Mouse (Mus musculus): ENCODE data around the gene Dcaf15. TPM values are rescaled to one million over a fixed set of nuclear protein-coding genes. Genes with fewer than 3 reads are reported as not detected.

The Dcaf15 gene
- polyA plus RNA-seq, 1 experiment from 2014 or later, result 5.1 TPM

- H3K4me1 ChIP-seq (ENCODE audit: insufficient read depth, low read depth, low read length), result no peaks in the 10 kb centered on the region
- no peaks in the 10 kb centered on the region for H3K27me3 ChIP-seq (replicated peaks; ENCODE audit: insufficient read depth, low read length)
- no peak for DNase-seq (ENCODE audit: low spot score)
- no peaks in the 10 kb centered on the region for H3K36me3 ChIP-seq (ENCODE audit: insufficient read depth, low read length)
- H3K27ac ChIP-seq (ENCODE audit: low read length), result no peak overlapping the region
- ATAC-seq, result no peak
- no peak overlapping the region for H3K4me3 ChIP-seq (ENCODE audit: low read depth, low read length)
- no peaks in the 10 kb centered on the region for H3K9me3 ChIP-seq (ENCODE audit: low read length)
- H3K9ac ChIP-seq (replicated peaks; ENCODE audit: low read depth), result no peak overlapping the region
- WGBS, result 39% methylated on average over 17 of the region's 17 CpGs
- TF ChIP-seq CTCF (IDR thresholded peaks at IDR 0.05) (no peak), EP300 (IDR thresholded peaks at IDR 0.05) (no peak)
- no peak overlapping the region for H3K4me2 ChIP-seq (replicated peaks; ENCODE audit: low read depth, low read length)
These were observed 22.8 kb upstream of the Dcaf15 start for GRCm38 (mm10) chr8:84127202-84127901.

- 75% methylated on average over 2 of the region's 2 CpGs for WGBS
- no peak overlapping the region for H3K27ac ChIP-seq (ENCODE audit: low read length)
- no peak for ATAC-seq
- no peaks in the 10 kb centered on the region for H3K4me1 ChIP-seq (ENCODE audit: insufficient read depth, low read depth, low read length)
- H3K36me3 ChIP-seq (ENCODE audit: insufficient read depth, low read length), result no peaks in the 10 kb centered on the region
- H3K27me3 ChIP-seq (replicated peaks; ENCODE audit: insufficient read depth, low read length), result no peaks in the 10 kb centered on the region
- no peak overlapping the region for H3K4me3 ChIP-seq (ENCODE audit: low read depth, low read length)
- H3K9me3 ChIP-seq (ENCODE audit: low read length), result no peaks in the 10 kb centered on the region
- no peak for TF ChIP-seq EP300 (IDR thresholded peaks at IDR 0.05)
- no peak for TF ChIP-seq CTCF (IDR thresholded peaks at IDR 0.05)
- DNase-seq (ENCODE audit: low spot score), result no peak
- H3K9ac ChIP-seq (replicated peaks; ENCODE audit: low read depth), result no peak overlapping the region
- H3K4me2 ChIP-seq (replicated peaks; ENCODE audit: low read depth, low read length), result no peak overlapping the region
These were observed 22.2 kb upstream of the Dcaf15 start for GRCm38 (mm10) chr8:84126742-84127141.

- Histone ChIP-seq H3K27ac (ENCODE audit: low read length) (no peak within 1 kb of the TSS), H3K27me3 (replicated peaks; ENCODE audit: insufficient read depth, low read length) (no peaks in the 10 kb centered on the region), H3K4me3 (ENCODE audit: low read depth, low read length) (no peak within 1 kb of the TSS), H3K36me3 (ENCODE audit: insufficient read depth, low read length) (no peaks in the 10 kb centered on the region), H3K9ac (replicated peaks; ENCODE audit: low read depth) (no peak within 1 kb of the TSS), H3K4me2 (replicated peaks; ENCODE audit: low read depth, low read length) (no peak within 1 kb of the TSS), H3K9me3 (ENCODE audit: low read length) (no peaks in the 10 kb centered on the region), H3K4me1 (ENCODE audit: insufficient read depth, low read depth, low read length) (no peaks in the 10 kb centered on the region)
- ATAC-seq (peak; percentile 92), DNase-seq (ENCODE audit: low spot score) (peak; percentile 52)
- no peak for TF ChIP-seq CTCF (IDR thresholded peaks at IDR 0.05)
- TF ChIP-seq EP300 (IDR thresholded peaks at IDR 0.05), result no peak
- 40% methylated on average over 9 of the region's 9 CpGs for WGBS
These were observed 21.1 kb upstream of the Dcaf15 start, which contains the start of gene Podnl1 for GRCm38 (mm10) chr8:84125656-84126055. Gene Podnl1, plus strand, starts transcription at chr8:84125989.

GRCm38 (mm10) chr8:84122151-84122550 lies 17.6 kb upstream of the Dcaf15 start:
- no peaks in the 10 kb centered on the region for H3K36me3 ChIP-seq (ENCODE audit: insufficient read depth, low read length)
- WGBS, result 70% methylated on average over 3 of the region's 3 CpGs
- TF ChIP-seq EP300 (IDR thresholded peaks at IDR 0.05), result no peak
- TF ChIP-seq CTCF (IDR thresholded peaks at IDR 0.05), result no peak
- H3K9ac ChIP-seq (replicated peaks; ENCODE audit: low read depth), result no peak overlapping the region
- H3K4me1 ChIP-seq (ENCODE audit: insufficient read depth, low read depth, low read length), result no peaks in the 10 kb centered on the region
- H3K4me3 ChIP-seq (ENCODE audit: low read depth, low read length), result no peak overlapping the region
- H3K27me3 ChIP-seq (replicated peaks; ENCODE audit: insufficient read depth, low read length), result no peaks in the 10 kb centered on the region
- no peak overlapping the region for H3K27ac ChIP-seq (ENCODE audit: low read length)
- ATAC-seq (no peak), DNase-seq (ENCODE audit: low spot score) (no peak)
- H3K4me2 ChIP-seq (replicated peaks; ENCODE audit: low read depth, low read length), result no peak overlapping the region
- no peaks in the 10 kb centered on the region for H3K9me3 ChIP-seq (ENCODE audit: low read length)

- 88% methylated on average over 6 of the region's 6 CpGs for WGBS
These were observed 11.1 kb upstream of the Dcaf15 start for GRCm38 (mm10) chr8:84115646-84116045.

GRCm38 (mm10) chr8:84106216-84107040 lies 1.9 kb upstream of the Dcaf15 start:
- H3K27ac ChIP-seq (ENCODE audit: low read length), result no peak overlapping the region
- 87% methylated on average over 6 of the region's 6 CpGs for WGBS

More at GRCm38 (mm10) chr8:84115646-84116045, 11.1 kb upstream of the Dcaf15 start:
- Histone ChIP-seq H3K27ac (ENCODE audit: low read length) (no peak overlapping the region), H3K4me1 (ENCODE audit: insufficient read depth, low read depth, low read length) (no peaks in the 10 kb centered on the region), H3K9ac (replicated peaks; ENCODE audit: low read depth) (no peak overlapping the region), H3K4me3 (ENCODE audit: low read depth, low read length) (no peak overlapping the region), H3K27me3 (replicated peaks; ENCODE audit: insufficient read depth, low read length) (no peaks in the 10 kb centered on the region), H3K9me3 (ENCODE audit: low read length) (no peaks in the 10 kb centered on the region), H3K4me2 (replicated peaks; ENCODE audit: low read depth, low read length) (no peak overlapping the region), H3K36me3 (ENCODE audit: insufficient read depth, low read length) (no peaks in the 10 kb centered on the region)
- DNase-seq (ENCODE audit: low spot score) (no peak), ATAC-seq (no peak)
- no peak for TF ChIP-seq CTCF (IDR thresholded peaks at IDR 0.05)
- TF ChIP-seq EP300 (IDR thresholded peaks at IDR 0.05), result no peak

More at GRCm38 (mm10) chr8:84106216-84107040, 1.9 kb upstream of the Dcaf15 start:
- Histone ChIP-seq H3K4me3 (ENCODE audit: low read depth, low read length) (no peak overlapping the region), H3K36me3 (ENCODE audit: insufficient read depth, low read length) (no peaks in the 10 kb centered on the region), H3K4me1 (ENCODE audit: insufficient read depth, low read depth, low read length) (peaks cover 5% of the 10 kb centered on the region; the same call in 1 of the 2 replicates), H3K9ac (replicated peaks; ENCODE audit: low read depth) (no peak overlapping the region), H3K27me3 (replicated peaks; ENCODE audit: insufficient read depth, low read length) (no peaks in the 10 kb centered on the region), H3K9me3 (ENCODE audit: low read length) (no peaks in the 10 kb centered on the region), H3K4me2 (replicated peaks; ENCODE audit: low read depth, low read length) (no peak overlapping the region)
- DNase-seq (ENCODE audit: low spot score) (no peak), ATAC-seq (no peak)
- TF ChIP-seq CTCF (IDR thresholded peaks at IDR 0.05), result no peak
- no peak for TF ChIP-seq EP300 (IDR thresholded peaks at IDR 0.05)
